Mouse (Mus musculus) central nervous system, embryonic 18 days (tissue): ENCODE results near the gene Klk8. TPM values are rescaled to one million over a fixed set of nuclear protein-coding genes. Genes with fewer than 3 reads are reported as not detected.

Experiments used
- polyA plus RNA-seq: library from polyadenylated mRNA; depleted of rRNA; stranded (reverse); fragments of >200 nt; gene quantifications from 2 replicates; pipeline ENCODE4 v1.2.3, GENCODE M21; 2012; rRNA removed

The Klk8 gene
- 10.5 and 12.3 TPM in 2 replicates for polyA plus RNA-seq

GRCm38 (mm10) chr7:43797333-43797769, at the start of gene Klk8:
Gene Klk8 (plus strand): TSS chr7:43797577.

DNA sequence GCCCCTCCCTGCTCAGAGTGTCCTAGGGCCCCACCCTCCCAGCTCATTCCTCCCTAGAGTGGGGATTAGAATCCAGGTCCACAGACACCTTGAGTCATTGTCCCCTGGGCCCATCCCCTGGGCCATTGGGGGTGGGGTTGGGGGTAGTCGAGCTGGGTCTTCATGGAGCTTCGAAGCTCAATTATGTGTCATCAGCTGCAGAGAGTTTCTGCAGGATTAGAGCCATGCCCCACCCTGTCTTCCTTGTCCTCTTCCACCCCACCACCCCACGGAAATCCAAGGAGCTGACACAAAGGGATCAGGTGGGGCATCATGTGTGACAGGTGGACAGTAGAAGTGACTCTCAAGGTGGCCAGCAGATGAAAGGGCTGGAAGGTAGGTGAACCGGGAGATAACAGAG, 28.8 kb upstream of the Klk8 start, which contains the start of gene Klk12:
Gene Klk12, plus strand, starts transcription at position 301 of the 400 bp plus-strand sequence.

GRCm38 (mm10) chr7:43774364-43774763, 23.0 kb upstream of the Klk8 start, which contains the start of gene Klk11:
Gene Klk11 (plus strand): TSS chr7:43774604.

GRCm38 (mm10) chr7:43780746-43781145, 16.6 kb upstream of the Klk8 start, which contains the start of gene Klk10:
Gene Klk10 (plus strand): TSS chr7:43781035.

GRCm38 (mm10) chr7:43791591-43791990, 5.8 kb upstream of the Klk8 start, which contains the start of gene Klk9:
Gene Klk9 (plus strand): TSS chr7:43791891.

GRCm38 (mm10) chr7:43810994-43811393, 13.6 kb downstream of the Klk8 start, which contains the start of gene Klk7:
Gene Klk7 (plus strand): TSS chr7:43811294.

DNA sequence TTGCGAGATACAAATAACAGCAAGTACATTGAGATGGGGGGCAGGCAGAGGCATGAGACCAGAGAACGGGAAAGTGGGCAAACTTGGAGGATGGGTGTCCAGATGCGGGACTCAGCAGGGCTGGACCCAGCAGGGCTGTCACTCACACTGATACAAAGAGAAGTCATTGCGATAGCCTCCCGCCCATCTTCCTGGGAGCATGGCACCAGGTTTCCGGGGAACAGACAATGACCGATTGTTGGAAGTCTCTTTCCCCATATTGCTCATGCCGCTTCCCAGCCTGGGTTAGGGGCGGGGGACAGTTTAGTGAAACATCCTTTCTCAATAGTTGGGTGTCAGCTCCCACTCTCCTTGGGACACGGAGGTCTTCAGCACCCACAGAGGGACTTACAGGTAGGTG, 26.8 kb downstream of the Klk8 start, which contains the start of gene Klk6:
Gene Klk6, plus strand, starts transcription at position 301 of the 400 bp plus-strand sequence.

DNA sequence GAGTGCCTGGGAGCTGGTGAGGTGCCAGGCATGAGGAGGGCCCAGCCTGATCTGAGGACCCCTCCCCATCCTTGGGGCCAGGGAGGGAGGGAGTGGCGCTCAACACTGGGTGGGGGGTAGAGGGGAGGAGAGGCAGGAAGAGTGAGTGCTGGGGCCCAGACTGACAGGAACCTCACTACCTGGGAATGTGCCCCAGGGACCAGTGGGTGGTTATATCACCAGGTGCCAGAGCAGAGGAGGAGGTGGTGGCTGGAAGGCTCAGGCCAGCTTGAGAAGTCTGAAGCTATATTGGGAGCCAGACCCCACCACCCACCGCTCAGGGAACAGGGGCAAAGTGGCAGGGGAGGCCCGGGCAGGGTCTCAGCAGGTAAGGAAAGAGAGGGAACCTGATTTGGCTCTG, 44.3 kb downstream of the Klk8 start, which contains the start of gene Klk5:
Gene Klk5, plus strand, starts transcription at position 271 of the 400 bp plus-strand sequence.

Other genes with a start within 250 kb of the Klk8 start
- gene Zfp658, start 235.3 kb upstream of the Klk8 start, polyA plus RNA-seq, result 13.1 and 13.3 TPM in 2 replicates
- gene Zfp719, start 218.0 kb upstream of the Klk8 start, polyA plus RNA-seq, result 8.7 and 9.2 TPM in 2 replicates
- gene Zfp819, start 190.4 kb upstream of the Klk8 start, polyA plus RNA-seq, result 0.27 and 0.33 TPM in 2 replicates
- gene Ceacam18, start 162.9 kb upstream of the Klk8 start, polyA plus RNA-seq, result 0.03 and 0.08 TPM in 2 replicates
- 0.16 and 0.19 TPM in 2 replicates for gene Siglece, start 137.4 kb upstream of the Klk8 start, polyA plus RNA-seq
- gene Ctu1, start 125.6 kb upstream of the Klk8 start, polyA plus RNA-seq, result 26.2 and 27.5 TPM in 2 replicates
- gene Klk14, start 107.2 kb upstream of the Klk8 start, polyA plus RNA-seq, result 0.08 TPM in 1 of 2 replicates, not detected in the other
- gene Klk13, start 85.0 kb upstream of the Klk8 start, polyA plus RNA-seq, result 0.07 and 0.16 TPM in 2 replicates
- gene Klk12, start 28.7 kb upstream of the Klk8 start, polyA plus RNA-seq, result not detected in 2 replicates
- gene Klk11, start 23.0 kb upstream of the Klk8 start, polyA plus RNA-seq, result 0.73 TPM in 1 of 2 replicates, not detected in the other
- 0.07 and 0.28 TPM in 2 replicates for gene Klk10, start 16.5 kb upstream of the Klk8 start, polyA plus RNA-seq
- gene Klk9, start 5.7 kb upstream of the Klk8 start, polyA plus RNA-seq, result not detected in 2 replicates
- gene Klk7, start 13.7 kb downstream of the Klk8 start, polyA plus RNA-seq, result 0.21 and 0.25 TPM in 2 replicates
- not detected in 2 replicates for gene Klk6, start 26.9 kb downstream of the Klk8 start, polyA plus RNA-seq
- gene Klk5, start 44.4 kb downstream of the Klk8 start, polyA plus RNA-seq, result not detected in 2 replicates
- 0.18 and 0.59 TPM in 2 replicates for gene Klk4, start 83.6 kb downstream of the Klk8 start, polyA plus RNA-seq
- not detected in 2 replicates for gene Klk15, start 136.2 kb downstream of the Klk8 start, polyA plus RNA-seq
- gene Klk1b8, start 153.1 kb downstream of the Klk8 start, polyA plus RNA-seq, result not detected in 2 replicates
- not detected in 2 replicates for gene Klk1b1, start 169.2 kb downstream of the Klk8 start, polyA plus RNA-seq
- gene Klk1b9, start 178.5 kb downstream of the Klk8 start, polyA plus RNA-seq, result not detected in 2 replicates
- gene Klk1b11, start 198.3 kb downstream of the Klk8 start, polyA plus RNA-seq, result not detected in 2 replicates
- 0.08 TPM in 1 of 2 replicates, not detected in the other for gene Klk1b26, start 214.6 kb downstream of the Klk8 start, polyA plus RNA-seq